Mouse (Mus musculus): Measurements from ENCODE around the gene Zbtb42. TPM values are rescaled to one million over a fixed set of nuclear protein-coding genes. Genes with fewer than 3 reads are reported as not detected.

Zbtb42 gene
- polyA plus RNA-seq, 1 experiment from 2014 or later: 4.9 TPM

- Histone ChIP-seq H3K4me3 (ENCODE audit: low read length) (no peak overlapping the region), H3K9me3 (replicated peaks; ENCODE audit: control insufficient read depth, low read length) (no peaks in the 10 kb centered on the region), H3K4me2 (ENCODE audit: low read depth, low read length) (no peak overlapping the region), H3K4me1 (ENCODE audit: control insufficient read depth, insufficient read depth, low read length) (peaks cover 16% of the 10 kb centered on the region), H3K36me3 (ENCODE audit: control insufficient read depth, insufficient read depth) (peaks cover 11% of the 10 kb centered on the region), H3K27me3 (ENCODE audit: control insufficient read depth, insufficient read depth, low read length) (no peaks in the 10 kb centered on the region), H3K27ac (ENCODE audit: low read length) (no peak overlapping the region), H3K9ac (ENCODE audit: low read length) (no peak overlapping the region)
- WGBS: 82% methylated on average over 6 of the region's 6 CpGs
- ATAC-seq (replicated peaks; ENCODE audit: extremely low read depth, insufficient read depth, low FRiP score): no peak
Observed at GRCm38 (mm10) chr12:112643126-112643525, 35.5 kb upstream of the Zbtb42 start.

- peak; percentile 97 for ATAC-seq (replicated peaks; ENCODE audit: extremely low read depth, insufficient read depth, low FRiP score)
- peak within 1 kb of the TSS; percentile 92 for H3K4me3 ChIP-seq (ENCODE audit: low read length)
- peak within 1 kb of the TSS; percentile 95 for H3K4me2 ChIP-seq (ENCODE audit: low read depth, low read length)
- peak within 1 kb of the TSS; percentile 89 for H3K27ac ChIP-seq (ENCODE audit: low read length)
- peaks cover 20% of the 10 kb centered on the region for H3K36me3 ChIP-seq (ENCODE audit: control insufficient read depth, insufficient read depth)
- 1% methylated on average over 45 of the region's 46 CpGs for WGBS
- peaks cover 16% of the 10 kb centered on the region for H3K4me1 ChIP-seq (ENCODE audit: control insufficient read depth, insufficient read depth, low read length)
- H3K9ac ChIP-seq (ENCODE audit: low read length): peak within 1 kb of the TSS; percentile 92
- no peaks in the 10 kb centered on the region for H3K9me3 ChIP-seq (replicated peaks; ENCODE audit: control insufficient read depth, low read length)
- no peaks in the 10 kb centered on the region for H3K27me3 ChIP-seq (ENCODE audit: control insufficient read depth, insufficient read depth, low read length)
Observed at GRCm38 (mm10) chr12:112644180-112644854, 34.3 kb upstream of the Zbtb42 start, which contains the start of gene Siva1. Gene Siva1 (plus strand): TSS chr12:112644679.

DNA sequence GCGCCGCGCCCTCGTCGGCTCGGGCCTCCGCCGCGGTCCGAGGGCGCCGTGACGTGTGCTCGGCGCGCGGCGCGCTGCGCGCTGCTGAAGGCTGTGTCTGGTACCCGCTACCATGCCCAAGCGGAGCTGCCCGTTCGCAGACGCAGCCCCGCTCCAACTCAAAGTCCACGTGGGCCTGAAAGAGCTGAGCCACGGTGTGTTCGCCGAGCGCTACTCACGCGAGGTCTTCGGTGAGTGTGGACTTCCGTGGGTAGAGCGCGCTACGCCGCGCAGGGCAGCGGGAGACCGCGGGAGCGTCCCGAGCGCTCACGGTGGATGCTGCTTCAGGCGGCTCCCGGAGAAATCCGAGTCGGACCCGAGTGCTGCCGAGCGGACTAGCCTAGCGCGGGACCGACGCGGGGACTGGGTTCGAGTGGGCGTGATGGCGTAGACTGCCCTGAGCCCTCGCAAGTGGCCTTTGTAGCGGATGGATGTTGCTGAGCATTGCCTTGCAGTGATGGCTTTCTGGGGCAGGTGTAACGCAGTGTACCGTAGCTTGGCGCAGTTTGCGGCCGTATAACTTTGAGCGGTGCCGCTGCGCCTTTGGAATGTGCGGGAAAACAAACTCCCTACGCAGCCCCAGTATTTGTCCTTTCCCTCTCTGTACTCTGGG lies 33.6 kb upstream of the Zbtb42 start:
- Histone ChIP-seq H3K9me3 (replicated peaks; ENCODE audit: control insufficient read depth, low read length) (no peaks in the 10 kb centered on the region), H3K4me1 (ENCODE audit: control insufficient read depth, insufficient read depth, low read length) (peaks cover 16% of the 10 kb centered on the region), H3K9ac (ENCODE audit: low read length) (peak overlapping the region; percentile 92), H3K27me3 (ENCODE audit: control insufficient read depth, insufficient read depth, low read length) (no peaks in the 10 kb centered on the region), H3K4me2 (ENCODE audit: low read depth, low read length) (peak overlapping the region; percentile 95), H3K27ac (ENCODE audit: low read length) (peak overlapping the region; percentile 89), H3K4me3 (ENCODE audit: low read length) (peak overlapping the region; percentile 92), H3K36me3 (ENCODE audit: control insufficient read depth, insufficient read depth) (peaks cover 18% of the 10 kb centered on the region)
- WGBS: under 1% methylated on average over 75 of the region's 75 CpGs
- ATAC-seq (replicated peaks; ENCODE audit: extremely low read depth, insufficient read depth, low FRiP score): peak; percentile 1; the same call in 1 of the 2 replicates

DNA sequence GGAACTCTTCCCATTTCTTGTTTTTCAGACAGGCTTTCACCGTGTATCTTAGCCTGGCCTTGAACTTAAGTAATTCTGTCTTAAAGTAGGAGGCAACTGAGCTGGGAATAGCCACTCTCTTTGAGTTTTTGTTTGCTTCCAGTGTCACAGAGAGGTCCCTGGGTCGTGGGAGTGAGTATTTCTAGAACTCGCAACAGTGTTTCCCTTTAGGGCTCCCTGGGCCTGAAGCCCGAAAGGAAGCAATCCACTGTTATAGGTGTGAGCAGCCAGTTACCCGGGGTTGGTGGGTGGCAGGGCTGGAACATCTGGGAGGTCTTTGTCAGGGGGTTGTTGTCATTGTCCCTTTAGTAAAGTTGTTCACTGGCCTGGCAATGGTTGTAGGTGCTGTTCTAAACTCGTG lies 32.5 kb upstream of the Zbtb42 start:
- WGBS: 49% methylated on average over 6 of the region's 6 CpGs
- Histone ChIP-seq H3K27me3 (ENCODE audit: control insufficient read depth, insufficient read depth, low read length) (no peaks in the 10 kb centered on the region), H3K4me3 (ENCODE audit: low read length) (peak overlapping the region; percentile 92), H3K9ac (ENCODE audit: low read length) (peak overlapping the region; percentile 92), H3K9me3 (replicated peaks; ENCODE audit: control insufficient read depth, low read length) (no peaks in the 10 kb centered on the region), H3K27ac (ENCODE audit: low read length) (no peak overlapping the region), H3K4me2 (ENCODE audit: low read depth, low read length) (peak overlapping the region; percentile 95), H3K4me1 (ENCODE audit: control insufficient read depth, insufficient read depth, low read length) (peaks cover 19% of the 10 kb centered on the region), H3K36me3 (ENCODE audit: control insufficient read depth, insufficient read depth) (peaks cover 15% of the 10 kb centered on the region)
- no peak for ATAC-seq (replicated peaks; ENCODE audit: extremely low read depth, insufficient read depth, low FRiP score)

DNA sequence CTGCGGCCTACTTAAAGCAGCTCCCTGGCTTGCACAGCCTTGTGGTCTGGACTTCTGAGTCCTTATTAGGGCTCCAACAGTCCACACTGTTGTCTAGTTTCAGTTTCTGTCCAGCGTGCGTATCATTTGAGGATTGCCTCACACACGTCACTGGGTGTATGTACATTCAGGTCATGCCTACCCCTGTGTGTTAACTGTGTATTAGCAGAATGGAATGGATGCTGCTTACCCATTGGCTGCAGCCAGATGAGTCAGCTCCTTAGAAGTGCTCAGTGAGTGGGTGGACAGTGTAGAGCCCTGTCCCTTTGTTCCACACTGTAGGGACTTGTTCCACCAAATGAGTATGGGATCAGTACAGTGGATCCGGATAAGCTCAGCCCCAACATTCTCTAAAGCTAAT lies 30.5 kb upstream of the Zbtb42 start:
- Histone ChIP-seq H3K4me1 (ENCODE audit: control insufficient read depth, insufficient read depth, low read length) (peaks cover 19% of the 10 kb centered on the region), H3K27ac (ENCODE audit: low read length) (no peak overlapping the region), H3K27me3 (ENCODE audit: control insufficient read depth, insufficient read depth, low read length) (no peaks in the 10 kb centered on the region), H3K4me2 (ENCODE audit: low read depth, low read length) (no peak overlapping the region), H3K9ac (ENCODE audit: low read length) (no peak overlapping the region), H3K4me3 (ENCODE audit: low read length) (no peak overlapping the region), H3K36me3 (ENCODE audit: control insufficient read depth, insufficient read depth) (peaks cover 23% of the 10 kb centered on the region), H3K9me3 (replicated peaks; ENCODE audit: control insufficient read depth, low read length) (no peaks in the 10 kb centered on the region)
- ATAC-seq (replicated peaks; ENCODE audit: extremely low read depth, insufficient read depth, low FRiP score): no peak
- 86% methylated on average over 5 of the region's 5 CpGs for WGBS

DNA sequence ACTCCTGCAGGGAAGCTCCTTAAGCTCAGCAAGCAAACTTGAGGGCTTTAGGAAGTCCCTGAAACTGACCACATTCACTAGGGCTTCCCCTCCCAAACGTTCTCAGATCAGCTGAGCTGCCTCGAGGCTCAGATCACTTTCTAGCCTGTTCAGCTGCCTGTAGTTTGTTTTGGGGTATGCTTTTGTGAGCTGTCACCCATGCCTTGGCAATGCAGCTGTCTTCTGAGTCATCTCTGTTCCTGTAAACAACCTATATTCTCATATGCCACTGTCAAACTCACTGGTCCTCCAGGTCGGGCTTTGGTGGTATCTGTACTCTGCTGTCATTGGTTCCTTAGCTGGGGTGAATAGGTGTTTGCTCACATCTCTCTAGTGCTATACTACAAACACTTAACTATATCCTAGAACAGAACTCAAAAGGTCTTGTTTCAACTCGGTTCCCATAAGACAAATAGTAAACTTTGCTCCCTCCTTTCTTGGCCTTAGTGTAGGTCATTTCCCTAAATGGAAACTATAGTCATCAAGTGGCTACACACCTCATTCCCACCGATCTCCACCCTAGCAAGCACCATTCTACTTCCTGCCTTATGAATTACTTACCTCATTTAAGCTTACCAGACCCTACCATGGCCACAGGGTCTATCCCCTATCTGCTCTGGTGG lies 26.7 kb upstream of the Zbtb42 start:
- H3K27ac ChIP-seq (ENCODE audit: low read length): no peak overlapping the region
- H3K9ac ChIP-seq (ENCODE audit: low read length): no peak overlapping the region
- no peak overlapping the region for H3K4me2 ChIP-seq (ENCODE audit: low read depth, low read length)
- 63% methylated on average over 5 of the region's 5 CpGs for WGBS
- no peak for ATAC-seq (replicated peaks; ENCODE audit: extremely low read depth, insufficient read depth, low FRiP score)
- H3K9me3 ChIP-seq (replicated peaks; ENCODE audit: control insufficient read depth, low read length): no peaks in the 10 kb centered on the region
- H3K4me1 ChIP-seq (ENCODE audit: control insufficient read depth, insufficient read depth, low read length): peaks cover 20% of the 10 kb centered on the region
- no peak overlapping the region for H3K4me3 ChIP-seq (ENCODE audit: low read length)
- H3K27me3 ChIP-seq (ENCODE audit: control insufficient read depth, insufficient read depth, low read length): no peaks in the 10 kb centered on the region
- H3K36me3 ChIP-seq (ENCODE audit: control insufficient read depth, insufficient read depth): peaks cover 51% of the 10 kb centered on the region

DNA sequence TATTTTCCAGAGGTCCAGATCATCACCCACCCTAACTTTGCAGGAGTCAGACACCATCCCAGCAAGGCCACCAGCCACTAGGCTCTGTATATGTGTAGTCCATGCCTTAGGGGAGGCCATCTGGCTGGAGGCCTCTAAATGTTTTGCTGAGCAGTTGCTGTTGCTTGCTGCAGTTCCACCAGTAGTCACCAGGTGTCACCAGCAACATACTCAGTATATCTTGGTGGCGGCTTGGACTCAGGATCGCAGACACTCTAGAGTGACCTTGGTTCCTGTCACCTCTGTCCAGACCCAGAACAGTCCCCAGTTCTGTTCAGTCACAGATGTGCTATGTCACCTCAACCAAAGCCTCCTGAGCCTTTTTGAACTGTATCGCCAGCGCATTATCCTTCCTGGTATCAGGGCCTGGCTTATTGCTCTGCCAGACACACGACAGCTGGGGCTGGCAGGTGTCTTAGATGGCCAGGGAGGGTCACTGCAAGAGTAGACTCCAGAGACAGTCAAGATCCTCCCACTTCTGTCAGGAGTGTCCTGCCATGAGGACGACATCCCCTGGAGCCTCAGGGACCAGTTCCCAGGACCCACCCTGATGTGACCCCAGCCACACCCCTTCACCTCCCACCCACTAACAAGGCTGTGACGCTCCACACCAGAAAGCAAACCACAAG lies 25.3 kb upstream of the Zbtb42 start:
- Histone ChIP-seq H3K9ac (ENCODE audit: low read length) (peak overlapping the region; percentile 46; the same call in 1 of the 2 replicates), H3K27ac (ENCODE audit: low read length) (peak overlapping the region; percentile 91), H3K36me3 (ENCODE audit: control insufficient read depth, insufficient read depth) (peaks cover 60% of the 10 kb centered on the region), H3K4me3 (ENCODE audit: low read length) (no peak overlapping the region), H3K4me2 (ENCODE audit: low read depth, low read length) (no peak overlapping the region), H3K9me3 (replicated peaks; ENCODE audit: control insufficient read depth, low read length) (no peaks in the 10 kb centered on the region), H3K4me1 (ENCODE audit: control insufficient read depth, insufficient read depth, low read length) (peaks cover 20% of the 10 kb centered on the region), H3K27me3 (ENCODE audit: control insufficient read depth, insufficient read depth, low read length) (no peaks in the 10 kb centered on the region)
- peak; percentile 66 for ATAC-seq (replicated peaks; ENCODE audit: extremely low read depth, insufficient read depth, low FRiP score)
- 31% methylated on average over 7 of the region's 7 CpGs for WGBS

- peak overlapping the region; percentile 91 for H3K27ac ChIP-seq (ENCODE audit: low read length)
- ATAC-seq (replicated peaks; ENCODE audit: extremely low read depth, insufficient read depth, low FRiP score): no peak
- WGBS: 92% methylated on average over 5 of the region's 5 CpGs
Observed at GRCm38 (mm10) chr12:112654076-112654475, 24.6 kb upstream of the Zbtb42 start.

More at GRCm38 (mm10) chr12:112654076-112654475, 24.6 kb upstream of the Zbtb42 start:
- H3K9me3 ChIP-seq (replicated peaks; ENCODE audit: control insufficient read depth, low read length): no peaks in the 10 kb centered on the region
- no peaks in the 10 kb centered on the region for H3K27me3 ChIP-seq (ENCODE audit: control insufficient read depth, insufficient read depth, low read length)
- 0 out of 2 replicates have a peak overlapping the region, but pooled peaks have one; percentile 35 for H3K9ac ChIP-seq (ENCODE audit: low read length)
- no peak overlapping the region for H3K4me3 ChIP-seq (ENCODE audit: low read length)
- peaks cover 25% of the 10 kb centered on the region for H3K4me1 ChIP-seq (ENCODE audit: control insufficient read depth, insufficient read depth, low read length)
- peaks cover 62% of the 10 kb centered on the region for H3K36me3 ChIP-seq (ENCODE audit: control insufficient read depth, insufficient read depth)
- H3K4me2 ChIP-seq (ENCODE audit: low read depth, low read length): no peak overlapping the region

Data from heart, embryonic 16.5 days (tissue).